In genomic region chr10:13631796-13632195, GRCm38 (mm10) we compare ENCODE assay signal across 18 mouse cellular contexts.
A peak's percentile ranks its signal among the peaks of the same experiment; 100 is the strongest.
DNase-seq lines count a peak whose midpoint lies in the region; ATAC-seq and TF ChIP-seq lines count a peak whose summit lies in the region.
"Had no signal": no experiment of that assay in that cellular context is flagged by ENCODE, and none has a peak within 500 bp of the region (broad histone marks: within the 10 kb centered on the region; RNA-seq: fewer than 3 reads in every experiment).

No protein-coding gene starts in this region.

- no peak overlapping the region for H3K9ac ChIP-seq in forebrain, embryonic 14.5 days (ENCODE audit: low read length)
- no peak overlapping the region for H3K9ac ChIP-seq in forebrain, embryonic 15.5 days (replicated peaks)
- no peak overlapping the region for H3K9ac ChIP-seq in lung, postnatal 0 days (replicated peaks; ENCODE audit: low read depth)
- no peak overlapping the region for H3K9ac ChIP-seq in embryonic facial prominence, embryonic 14.5 days (ENCODE audit: low read depth, low read length)
- H3K9ac ChIP-seq in liver, embryonic 12.5 days = no peak overlapping the region
- H3K9ac ChIP-seq: forebrain, embryonic 12.5 days; liver, embryonic 15.5 days had no signal

- no peaks in the 10 kb centered on the region for H3K36me3 ChIP-seq in forebrain, embryonic 14.5 days (ENCODE audit: control insufficient read depth, insufficient read depth, low read length)
- H3K36me3 ChIP-seq in forebrain, embryonic 15.5 days = no peaks in the 10 kb centered on the region
- no peaks in the 10 kb centered on the region for H3K36me3 ChIP-seq in lung, postnatal 0 days (ENCODE audit: insufficient read depth, low read length)
- no peaks in the 10 kb centered on the region for H3K36me3 ChIP-seq in embryonic facial prominence, embryonic 14.5 days (ENCODE audit: control insufficient read depth, insufficient read depth, low read length)
- H3K36me3 ChIP-seq in liver, embryonic 12.5 days = no peaks in the 10 kb centered on the region
- H3K36me3 ChIP-seq: forebrain, embryonic 12.5 days; G1E; liver, embryonic 15.5 days had no signal

- H3K27ac ChIP-seq in forebrain, embryonic 14.5 days (ENCODE audit: low read depth, low read length) = no peak overlapping the region
- H3K27ac ChIP-seq in forebrain, embryonic 15.5 days (replicated peaks) = no peak overlapping the region
- H3K27ac ChIP-seq in lung, postnatal 0 days (ENCODE audit: low read length) = no peak overlapping the region
- no peak overlapping the region for H3K27ac ChIP-seq in embryonic facial prominence, embryonic 14.5 days (replicated peaks; ENCODE audit: low read depth, low read length)
- no peak overlapping the region for H3K27ac ChIP-seq in liver, embryonic 12.5 days
- H3K27ac ChIP-seq: forebrain, embryonic 12.5 days; liver, embryonic 15.5 days had no signal

- no peaks in the 10 kb centered on the region for H3K9me3 ChIP-seq in forebrain, embryonic 14.5 days (replicated peaks; ENCODE audit: control insufficient read depth, low read length)
- no peaks in the 10 kb centered on the region for H3K9me3 ChIP-seq in forebrain, embryonic 15.5 days
- H3K9me3 ChIP-seq in lung, postnatal 0 days (ENCODE audit: low read length) = no peaks in the 10 kb centered on the region
- H3K9me3 ChIP-seq in embryonic facial prominence, embryonic 14.5 days (ENCODE audit: control insufficient read depth, low read length) = no peaks in the 10 kb centered on the region
- H3K9me3 ChIP-seq in liver, embryonic 12.5 days (replicated peaks) = no peaks in the 10 kb centered on the region
- H3K9me3 ChIP-seq: forebrain, embryonic 12.5 days; G1E; liver, embryonic 15.5 days had no signal

- WGBS in forebrain, embryonic 14.5 days = 76% methylated on average over 3 of the region's 3 CpGs
- 70% methylated on average over 3 of the region's 3 CpGs for WGBS in forebrain, embryonic 15.5 days
- 49% methylated on average over 3 of the region's 3 CpGs for WGBS in lung, postnatal 0 days
- 45% methylated on average over 3 of the region's 3 CpGs for WGBS in embryonic facial prominence, embryonic 14.5 days
- 52% methylated on average over 3 of the region's 3 CpGs for WGBS in liver, embryonic 12.5 days (ENCODE audit: insufficient replicate concordance)

- no peak for TF ChIP-seq CTCF in lung, postnatal 0 days (IDR thresholded peaks at IDR 0.05)

- TF ChIP-seq EP300 in lung, postnatal 0 days (IDR thresholded peaks at IDR 0.05) = no peak

- H3K4me3 ChIP-seq in forebrain, embryonic 14.5 days (ENCODE audit: low read depth, low read length) = no peak overlapping the region
- no peak overlapping the region for H3K4me3 ChIP-seq in forebrain, embryonic 15.5 days
- no peak overlapping the region for H3K4me3 ChIP-seq in lung, postnatal 0 days (ENCODE audit: low read depth, low read length)
- H3K4me3 ChIP-seq in embryonic facial prominence, embryonic 14.5 days (ENCODE audit: low read depth, low read length) = no peak overlapping the region
- H3K4me3 ChIP-seq in liver, embryonic 12.5 days = no peak overlapping the region
- H3K4me3 ChIP-seq: forebrain, embryonic 12.5 days; liver, embryonic 15.5 days had no signal

- no peaks in the 10 kb centered on the region for H3K27me3 ChIP-seq in forebrain, embryonic 14.5 days (replicated peaks; ENCODE audit: control insufficient read depth, insufficient read depth, low read length)
- no peaks in the 10 kb centered on the region for H3K27me3 ChIP-seq in forebrain, embryonic 15.5 days
- H3K27me3 ChIP-seq in lung, postnatal 0 days (replicated peaks; ENCODE audit: insufficient read depth, low read length) = no peaks in the 10 kb centered on the region
- no peaks in the 10 kb centered on the region for H3K27me3 ChIP-seq in embryonic facial prominence, embryonic 14.5 days (replicated peaks; ENCODE audit: control insufficient read depth, insufficient read depth, low read length)
- no peaks in the 10 kb centered on the region for H3K27me3 ChIP-seq in liver, embryonic 12.5 days (replicated peaks)
- H3K27me3 ChIP-seq: forebrain, embryonic 12.5 days; liver, embryonic 15.5 days had no signal

- no peak overlapping the region for H3K4me2 ChIP-seq in forebrain, embryonic 14.5 days (ENCODE audit: low read length)
- no peak overlapping the region for H3K4me2 ChIP-seq in forebrain, embryonic 15.5 days (replicated peaks)
- H3K4me2 ChIP-seq in lung, postnatal 0 days (replicated peaks; ENCODE audit: low read depth, low read length) = no peak overlapping the region
- no peak overlapping the region for H3K4me2 ChIP-seq in embryonic facial prominence, embryonic 14.5 days (ENCODE audit: low read depth, low read length)
- H3K4me2 ChIP-seq in liver, embryonic 12.5 days = no peak overlapping the region
- H3K4me2 ChIP-seq: forebrain, embryonic 12.5 days; liver, embryonic 15.5 days had no signal

- DNase-seq in forebrain, embryonic 14.5 days (ENCODE audit: low spot score) = peak; percentile 13
- DNase-seq in lung, postnatal 0 days (ENCODE audit: low spot score) = peak; percentile 7
- no peak for DNase-seq in lung, adult 18-20 months
- DNase-seq in Muller cell, postnatal 12 days (ENCODE audit: inconsistent ontology term) = peak; percentile 2
- DNase-seq in embryonic facial prominence, embryonic 14.5 days (ENCODE audit: low spot score) = peak; percentile 21
- DNase-seq in retina, postnatal 1 day = no peak
- DNase-seq: B cell, adult 2 months; cerebellum, adult 18-20 months; gastrocnemius, postnatal 10 days; heart, postnatal 14 days; kidney, postnatal 36 days had no signal

- H3K4me1 ChIP-seq in forebrain, embryonic 14.5 days (ENCODE audit: control insufficient read depth, insufficient read depth, low read length) = no peaks in the 10 kb centered on the region
- H3K4me1 ChIP-seq in forebrain, embryonic 15.5 days = no peaks in the 10 kb centered on the region
- H3K4me1 ChIP-seq in lung, postnatal 0 days (ENCODE audit: insufficient read depth, low read depth, low read length) = no peaks in the 10 kb centered on the region
- H3K4me1 ChIP-seq in embryonic facial prominence, embryonic 14.5 days (ENCODE audit: control insufficient read depth, insufficient read depth, low read length) = no peaks in the 10 kb centered on the region
- H3K4me1 ChIP-seq in liver, embryonic 12.5 days = no peaks in the 10 kb centered on the region
- H3K4me1 ChIP-seq: forebrain, embryonic 12.5 days; liver, embryonic 15.5 days had no signal

- ATAC-seq in forebrain, embryonic 14.5 days = no peak
- no peak for ATAC-seq in forebrain, embryonic 15.5 days (replicated peaks)
- no peak for ATAC-seq in lung, postnatal 0 days
- ATAC-seq in embryonic facial prominence, embryonic 14.5 days (ENCODE audit: low read depth) = no peak
- ATAC-seq in liver, embryonic 12.5 days = no peak
- ATAC-seq: activated CD4-positive, CD25-positive, alpha-beta regulatory T cell, adult 4 months; intestine, postnatal 0 days had no signal

Comparison
In these comparisons a context has a peak if more than half of its experiments do, and no peak if none do; other contexts are left out.
1. DNase-seq: peak in forebrain, embryonic 14.5 days (single experiment), lung, postnatal 0 days (single experiment), Muller cell, postnatal 12 days (single experiment) and embryonic facial prominence, embryonic 14.5 days (single experiment); none in lung, adult 18-20 months (0 of 2) and retina, postnatal 1 day (single experiment).